Mouse (Mus musculus): Measurements from ENCODE around the gene Itsn1. TPM values are rescaled to one million over a fixed set of nuclear protein-coding genes. Genes with fewer than 3 reads are reported as not detected.
A peak's percentile ranks its signal among the peaks of the same experiment; 100 is the strongest.

Gene Itsn1
- total RNA-seq (2014; rRNA removed) (79.2 and 90.5 TPM in 2 replicates), polyA plus RNA-seq (2015; fragmentation: Nextera tagmentation; extraction: Ambion mirVana) (30.1 and 43.5 TPM in 2 replicates)

- Histone ChIP-seq H3K36me3 (ENCODE audit: insufficient read depth) (no peaks in the 10 kb centered on the region), H3K9ac (peak within 1 kb of the TSS; percentile 85), H3K4me2 (ENCODE audit: low read depth) (peak within 1 kb of the TSS; percentile 61), H3K4me1 (ENCODE audit: insufficient read depth) (peaks cover 24% of the 10 kb centered on the region), H3K9me3 (ENCODE audit: low read length) (no peaks in the 10 kb centered on the region), H3K27ac (ENCODE audit: low read depth, low read length) (peak within 1 kb of the TSS; percentile 99), H3K27me3 (ENCODE audit: insufficient read depth, low read length) (no peaks in the 10 kb centered on the region), H3K4me3 (ENCODE audit: low read depth, low read length) (peak within 1 kb of the TSS; percentile 88)
- TF ChIP-seq CTCF (IDR thresholded peaks at IDR 0.05; ENCODE audit: low read depth): no peak
- ATAC-seq (peak; percentile 93), DNase-seq (no peak)
- under 1% methylated on average over 30 of the region's 33 CpGs for WGBS
These were observed at the start of gene Itsn1 for GRCm38 (mm10) chr16:91729066-91729482. Itsn1 (plus strand) TSS chr16:91729281.

GRCm38 (mm10) chr16:91680656-91681055 lies 48.4 kb upstream of the Itsn1 start:
- WGBS: 76% methylated on average over 5 of the region's 5 CpGs
- DNase-seq (no peak), ATAC-seq (no peak)
- Histone ChIP-seq H3K4me2 (ENCODE audit: low read depth) (no peak overlapping the region), H3K4me3 (ENCODE audit: low read depth, low read length) (no peak overlapping the region), H3K9ac (no peak overlapping the region), H3K27ac (ENCODE audit: low read depth, low read length) (no peak overlapping the region), H3K4me1 (ENCODE audit: insufficient read depth) (no peaks in the 10 kb centered on the region), H3K36me3 (ENCODE audit: insufficient read depth) (peaks cover 77% of the 10 kb centered on the region), H3K27me3 (ENCODE audit: insufficient read depth, low read length) (no peaks in the 10 kb centered on the region), H3K9me3 (ENCODE audit: low read length) (no peaks in the 10 kb centered on the region)
- no peak for TF ChIP-seq CTCF (IDR thresholded peaks at IDR 0.05; ENCODE audit: low read depth)

DNA sequence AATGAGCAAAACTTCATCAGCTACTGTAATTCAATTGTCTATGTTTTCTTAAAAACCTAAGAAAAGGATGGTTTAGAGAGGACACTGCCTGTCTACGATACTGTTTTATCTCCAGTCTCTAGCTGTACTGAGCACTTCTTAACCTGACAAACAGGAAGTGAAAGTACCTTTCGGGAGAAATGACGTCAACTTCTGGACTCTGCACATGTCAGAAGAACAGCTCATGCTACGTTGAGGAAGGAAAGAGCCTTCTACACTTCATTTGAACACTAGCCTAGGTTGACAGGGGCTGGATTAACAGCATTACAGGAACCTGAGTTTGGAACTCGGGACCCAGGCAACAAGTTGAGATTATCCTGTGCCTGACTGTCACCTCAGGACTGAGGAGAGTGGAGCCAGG lies 43.6 kb upstream of the Itsn1 start:
- Histone ChIP-seq H3K36me3 (ENCODE audit: insufficient read depth) (peaks cover 51% of the 10 kb centered on the region), H3K27me3 (ENCODE audit: insufficient read depth, low read length) (no peaks in the 10 kb centered on the region), H3K9me3 (ENCODE audit: low read length) (no peaks in the 10 kb centered on the region), H3K4me3 (ENCODE audit: low read depth, low read length) (no peak overlapping the region), H3K27ac (ENCODE audit: low read depth, low read length) (no peak overlapping the region), H3K4me1 (ENCODE audit: insufficient read depth) (no peaks in the 10 kb centered on the region), H3K9ac (no peak overlapping the region), H3K4me2 (ENCODE audit: low read depth) (no peak overlapping the region)
- 91% methylated on average over 5 of the region's 5 CpGs for WGBS
- DNase-seq (no peak), ATAC-seq (no peak)
- TF ChIP-seq CTCF (IDR thresholded peaks at IDR 0.05; ENCODE audit: low read depth): no peak

GRCm38 (mm10) chr16:91686369-91686768 lies 42.7 kb upstream of the Itsn1 start:
- DNase-seq (no peak), ATAC-seq (no peak)
- Histone ChIP-seq H3K4me2 (ENCODE audit: low read depth) (no peak overlapping the region), H3K9me3 (ENCODE audit: low read length) (no peaks in the 10 kb centered on the region), H3K27me3 (ENCODE audit: insufficient read depth, low read length) (no peaks in the 10 kb centered on the region), H3K27ac (ENCODE audit: low read depth, low read length) (no peak overlapping the region), H3K4me3 (ENCODE audit: low read depth, low read length) (no peak overlapping the region), H3K36me3 (ENCODE audit: insufficient read depth) (peaks cover 46% of the 10 kb centered on the region), H3K4me1 (ENCODE audit: insufficient read depth) (no peaks in the 10 kb centered on the region), H3K9ac (no peak overlapping the region)
- 81% methylated on average over 5 of the region's 5 CpGs for WGBS
- no peak for TF ChIP-seq CTCF (IDR thresholded peaks at IDR 0.05; ENCODE audit: low read depth)

GRCm38 (mm10) chr16:91688023-91688618 lies 41.0 kb upstream of the Itsn1 start:
- 2% methylated on average over 50 of the region's 51 CpGs for WGBS

DNA sequence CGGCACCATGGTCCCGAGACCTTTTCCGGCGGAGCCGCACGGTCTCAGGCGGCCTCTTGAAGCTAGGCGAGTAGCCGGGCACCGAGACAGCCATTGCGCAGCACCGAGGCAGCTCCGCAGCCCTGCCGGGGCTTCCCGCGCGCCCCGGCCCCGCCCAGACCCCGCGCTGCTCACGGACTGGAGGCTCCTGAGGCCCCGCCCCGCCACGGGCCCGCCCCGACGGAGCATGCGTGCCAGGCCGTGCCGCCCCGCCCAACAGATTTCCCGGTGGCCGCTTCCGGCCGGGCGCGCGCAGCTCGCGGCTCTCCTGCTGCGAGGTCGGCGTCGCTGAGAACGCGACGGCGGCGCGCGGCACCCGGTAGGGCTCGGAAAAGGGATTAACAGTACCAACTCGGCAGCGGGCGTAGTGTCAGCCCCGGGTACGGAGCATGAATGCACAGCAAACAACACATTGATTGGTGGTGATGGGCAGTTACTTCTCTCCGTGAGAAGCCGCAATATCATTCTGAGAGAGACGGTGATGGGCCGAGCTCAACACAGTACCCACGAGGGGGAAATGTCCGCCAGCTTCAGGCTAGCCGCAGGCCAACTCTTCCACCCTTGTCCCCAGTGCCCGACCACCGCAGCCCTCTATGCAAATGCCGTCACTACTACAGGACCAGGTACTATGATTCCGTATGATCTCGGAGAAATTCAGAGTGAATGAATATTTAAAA lies 40.3 kb upstream of the Itsn1 start, which contains the start of gene Donson:
Gene Donson, minus strand, starts transcription at position 152 of the 716 bp plus-strand sequence.
- Histone ChIP-seq H3K4me1 (ENCODE audit: insufficient read depth) (no peaks in the 10 kb centered on the region), H3K36me3 (ENCODE audit: insufficient read depth) (peaks cover 24% of the 10 kb centered on the region), H3K27me3 (ENCODE audit: insufficient read depth, low read length) (no peaks in the 10 kb centered on the region), H3K9me3 (ENCODE audit: low read length) (no peaks in the 10 kb centered on the region), H3K4me2 (ENCODE audit: low read depth) (peak within 1 kb of the TSS; percentile 90), H3K9ac (peak within 1 kb of the TSS; percentile 84), H3K27ac (ENCODE audit: low read depth, low read length) (peak within 1 kb of the TSS; percentile 87), H3K4me3 (ENCODE audit: low read depth, low read length) (peak within 1 kb of the TSS; percentile 77)
- TF ChIP-seq CTCF (IDR thresholded peaks at IDR 0.05; ENCODE audit: low read depth): peak; percentile 17; the same call in 1 of the 2 replicates
- ATAC-seq (peak; percentile 99), DNase-seq (peak; percentile 96)
- under 1% methylated on average over 66 of the region's 71 CpGs for WGBS

More at GRCm38 (mm10) chr16:91688023-91688618, 41.0 kb upstream of the Itsn1 start:
- Histone ChIP-seq H3K27ac (ENCODE audit: low read depth, low read length) (peak overlapping the region; percentile 87), H3K4me3 (ENCODE audit: low read depth, low read length) (peak overlapping the region; percentile 77), H3K36me3 (ENCODE audit: insufficient read depth) (peaks cover 29% of the 10 kb centered on the region), H3K9ac (peak overlapping the region; percentile 84), H3K4me1 (ENCODE audit: insufficient read depth) (no peaks in the 10 kb centered on the region), H3K27me3 (ENCODE audit: insufficient read depth, low read length) (no peaks in the 10 kb centered on the region), H3K9me3 (ENCODE audit: low read length) (no peaks in the 10 kb centered on the region), H3K4me2 (ENCODE audit: low read depth) (peak overlapping the region; percentile 90)
- TF ChIP-seq CTCF (IDR thresholded peaks at IDR 0.05; ENCODE audit: low read depth): no peak
- ATAC-seq (peak; percentile 44), DNase-seq (peak; percentile 29)

GRCm38 (mm10) chr16:91689791-91690190 lies 39.3 kb upstream of the Itsn1 start:
- peaks cover 20% of the 10 kb centered on the region for H3K36me3 ChIP-seq (ENCODE audit: insufficient read depth)
- H3K4me3 ChIP-seq (ENCODE audit: low read depth, low read length): no peak overlapping the region
- ATAC-seq (no peak), DNase-seq (no peak)
- H3K4me1 ChIP-seq (ENCODE audit: insufficient read depth): no peaks in the 10 kb centered on the region
- no peaks in the 10 kb centered on the region for H3K27me3 ChIP-seq (ENCODE audit: insufficient read depth, low read length)
- H3K9ac ChIP-seq: no peak overlapping the region
- no peak overlapping the region for H3K4me2 ChIP-seq (ENCODE audit: low read depth)
- 35% methylated on average over 7 of the region's 7 CpGs for WGBS
- no peak for TF ChIP-seq CTCF (IDR thresholded peaks at IDR 0.05; ENCODE audit: low read depth)
- H3K9me3 ChIP-seq (ENCODE audit: low read length): no peaks in the 10 kb centered on the region
- H3K27ac ChIP-seq (ENCODE audit: low read depth, low read length): no peak overlapping the region
